Mouse (Mus musculus) forebrain, embryonic 12.5 days (tissue): Measurements from ENCODE around the gene Cds2. TPM values are rescaled to one million over a fixed set of nuclear protein-coding genes. Genes with fewer than 3 reads are reported as not detected.

ENCODE experiments used
- ATAC-seq: fragments of 200-750 bp; cut with Nextera tagmentation; 2 replicates; pipeline ENCODE4 v1.8.0; 2017; ENCODE audit warnings: moderate TSS enrichment; ENCODE audit not compliant: low FRiP score
- H3K27ac ChIP-seq: fragments of 300-500 bp; sonication (generic); 2 replicates; pipeline ENCODE4 v1.5.1; 2016; ENCODE audit warnings: mild to moderate bottlenecking
- H3K27me3 ChIP-seq: fragments of 300-500 bp; sonication (generic); 2 replicates; pipeline ENCODE4 v1.6.1; 2016; ENCODE audit warnings: mild to moderate bottlenecking
- H3K36me3 ChIP-seq: fragments of 300-500 bp; sonication (generic); replicated peaks from 2 replicates; pipeline ENCODE4 v1.6.1; 2016; ENCODE audit warnings: mild to moderate bottlenecking
- H3K4me1 ChIP-seq: fragments of 300-500 bp; sonication (generic); 2 replicates; pipeline ENCODE4 v1.6.1; 2016
- H3K4me2 ChIP-seq: fragments of 300-500 bp; sonication (generic); 2 replicates; pipeline ENCODE4 v1.6.1; 2016; ENCODE audit warnings: mild to moderate bottlenecking, moderate library complexity
- H3K4me3 ChIP-seq: fragments of 300-500 bp; sonication (generic); replicated peaks from 2 replicates; pipeline ENCODE4 v1.5.1; 2016; ENCODE audit warnings: mild to moderate bottlenecking
- H3K9ac ChIP-seq: fragments of 300-500 bp; sonication (generic); 2 replicates; pipeline ENCODE4 v1.6.1; 2016; ENCODE audit warnings: mild to moderate bottlenecking
- H3K9me3 ChIP-seq: fragments of 300-500 bp; sonication (generic); 2 replicates; pipeline ENCODE4 v1.6.1; 2016
- WGBS: fragments of 180-500 bp; shearing (Covaris S2); methylation state at CpG from one replicate; pipeline ENCODE4 v1.1.7; 2016; 5-methylcytosine and 5-hydroxymethylcytosine counted together
- polyA plus RNA-seq: library from polyadenylated mRNA; unstranded; fragments of >200 nt; fragmentation: Nextera tagmentation; extraction: Ambion mirVana; gene quantifications from 2 replicates; pipeline ENCODE4 v1.2.1, GENCODE M21; 2016

Cds2 gene
- polyA plus RNA-seq, 1 experiment from 2014 or later: 37.8 TPM

- 74% methylated on average over 6 of the region's 6 CpGs for WGBS
These were observed 9.9 kb downstream of the Cds2 start for GRCm38 (mm10) chr2:132272694-132273389.

DNA sequence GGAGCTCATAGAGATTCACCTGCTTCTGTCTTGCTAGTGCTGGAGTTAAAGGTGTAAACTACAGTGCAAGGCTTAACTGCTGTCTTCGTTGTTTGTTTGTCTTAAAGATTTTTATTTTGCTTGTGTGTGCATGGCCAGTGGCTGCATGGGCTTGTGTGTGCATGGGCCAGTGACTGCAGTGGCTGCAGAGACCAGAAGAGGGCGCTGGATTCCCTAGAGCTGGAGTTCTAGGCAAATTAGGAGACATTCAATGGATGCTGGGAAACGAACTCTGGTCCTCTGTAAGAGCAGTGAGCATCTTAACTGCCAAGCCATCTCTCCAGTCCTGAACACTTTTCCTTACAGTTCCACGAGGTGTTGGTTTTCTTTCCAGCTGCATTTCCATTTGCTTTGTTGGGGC is 12.6 kb downstream of the Cds2 start:
- peaks cover 7% of the 10 kb centered on the region; the same call in 1 of the 2 replicates for H3K4me1 ChIP-seq
- WGBS: 77% methylated on average over 4 of the region's 4 CpGs
- H3K4me3 ChIP-seq: no peak overlapping the region
- peaks cover 1% of the 10 kb centered on the region for H3K36me3 ChIP-seq
- ATAC-seq: no peak
- no peak overlapping the region for H3K9ac ChIP-seq
- H3K9me3 ChIP-seq: no peaks in the 10 kb centered on the region
- no peak overlapping the region for H3K4me2 ChIP-seq
- H3K27ac ChIP-seq: no peak overlapping the region
- no peaks in the 10 kb centered on the region for H3K27me3 ChIP-seq

More at GRCm38 (mm10) chr2:132272694-132273389, 9.9 kb downstream of the Cds2 start:
- ATAC-seq: no peak
- Histone ChIP-seq H3K27ac (no peak overlapping the region), H3K27me3 (no peaks in the 10 kb centered on the region), H3K9me3 (no peaks in the 10 kb centered on the region), H3K4me2 (no peak overlapping the region), H3K9ac (no peak overlapping the region), H3K4me3 (no peak overlapping the region), H3K4me1 (no peaks in the 10 kb centered on the region), H3K36me3 (no peaks in the 10 kb centered on the region; the same call in 1 of the 2 replicates)

- H3K4me2 ChIP-seq: no peak overlapping the region
- 90% methylated on average over 4 of the region's 4 CpGs for WGBS
- H3K9ac ChIP-seq: no peak overlapping the region
- no peak overlapping the region for H3K4me3 ChIP-seq
- no peak for ATAC-seq
- no peak overlapping the region for H3K27ac ChIP-seq
- H3K9me3 ChIP-seq: no peaks in the 10 kb centered on the region
- H3K4me1 ChIP-seq: peaks cover 7% of the 10 kb centered on the region; the same call in 1 of the 2 replicates
- H3K27me3 ChIP-seq: no peaks in the 10 kb centered on the region
- H3K36me3 ChIP-seq: peaks cover 5% of the 10 kb centered on the region
These were observed 13.3 kb downstream of the Cds2 start for GRCm38 (mm10) chr2:132276249-132276648.

DNA sequence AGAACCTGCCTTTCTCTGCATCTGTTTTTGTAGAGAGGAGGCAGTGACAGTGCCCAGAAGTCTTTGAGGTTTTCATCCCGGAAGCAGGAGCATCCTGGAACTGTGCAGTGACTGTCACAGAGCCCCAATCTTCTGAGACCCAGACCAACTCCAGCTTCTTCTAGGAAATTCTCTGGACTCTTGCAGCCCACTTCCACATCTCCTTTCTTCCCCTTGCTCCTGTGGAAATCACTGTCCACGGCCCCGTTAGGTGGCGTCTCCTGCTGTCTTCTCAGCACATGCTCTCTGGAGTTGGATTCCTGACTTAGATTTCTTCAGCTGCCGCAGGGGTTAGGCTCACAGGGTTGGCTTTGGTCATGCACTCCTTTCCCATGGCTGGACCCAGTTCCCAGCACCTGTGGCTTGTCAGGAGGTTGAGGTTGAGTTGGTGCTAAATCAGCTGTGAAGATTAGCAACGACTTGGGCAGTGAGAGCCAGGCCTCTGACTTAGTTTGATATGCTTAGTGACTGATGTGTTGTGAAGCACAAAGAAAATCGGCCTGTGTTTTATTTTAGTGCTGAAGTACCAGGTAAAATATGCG is 15.4 kb downstream of the Cds2 start:
- ATAC-seq: no peak
- H3K36me3 ChIP-seq: peaks cover 5% of the 10 kb centered on the region
- H3K9me3 ChIP-seq: no peaks in the 10 kb centered on the region
- no peak overlapping the region for H3K9ac ChIP-seq
- no peak overlapping the region for H3K4me2 ChIP-seq
- no peaks in the 10 kb centered on the region for H3K27me3 ChIP-seq
- 79% methylated on average over 8 of the region's 8 CpGs for WGBS
- H3K27ac ChIP-seq: no peak overlapping the region
- no peak overlapping the region for H3K4me3 ChIP-seq
- peaks cover 27% of the 10 kb centered on the region for H3K4me1 ChIP-seq

DNA sequence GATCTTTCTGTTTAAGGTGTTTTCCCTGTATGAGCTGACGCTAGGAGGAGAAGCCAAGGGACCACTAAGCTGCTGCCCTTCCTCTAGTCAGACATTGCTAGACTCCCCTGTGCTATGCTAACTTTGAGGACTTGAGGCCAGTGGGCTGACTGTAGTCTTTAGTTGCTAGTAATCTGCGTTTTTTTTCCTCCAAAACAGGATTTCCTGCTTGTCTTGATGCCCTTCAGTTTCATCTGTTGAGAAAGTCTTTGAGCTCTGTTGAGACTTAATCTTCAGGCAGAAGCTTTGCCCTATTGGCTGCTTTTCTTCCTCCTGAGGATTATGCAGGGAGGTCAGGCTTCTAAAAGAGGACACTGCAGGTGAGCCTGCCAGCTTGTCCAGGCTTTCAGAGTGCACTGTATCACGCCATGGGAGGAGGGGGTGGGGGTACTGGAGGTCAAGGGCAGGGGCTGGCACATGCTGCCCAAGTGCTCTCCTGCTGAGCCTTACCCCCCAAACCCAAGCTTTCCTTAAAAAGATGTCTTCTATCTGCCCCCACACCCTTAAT is 16.5 kb downstream of the Cds2 start:
- H3K4me3 ChIP-seq: no peak overlapping the region
- no peaks in the 10 kb centered on the region for H3K27me3 ChIP-seq
- 65% methylated on average over 3 of the region's 3 CpGs for WGBS

GRCm38 (mm10) chr2:132279978-132280377 is 17.0 kb downstream of the Cds2 start:
- Histone ChIP-seq H3K27ac (no peak overlapping the region), H3K4me3 (no peak overlapping the region), H3K4me2 (no peak overlapping the region), H3K9me3 (no peaks in the 10 kb centered on the region), H3K36me3 (peaks cover 5% of the 10 kb centered on the region), H3K4me1 (peaks cover 40% of the 10 kb centered on the region), H3K9ac (no peak overlapping the region), H3K27me3 (no peaks in the 10 kb centered on the region)
- no peak for ATAC-seq
- 89% methylated on average over 4 of the region's 4 CpGs for whole genome bisulfite sequencing

More for the DNA sequence above, 16.5 kb downstream of the Cds2 start:
- Histone ChIP-seq H3K27ac (no peak overlapping the region), H3K9ac (no peak overlapping the region), H3K36me3 (peaks cover 5% of the 10 kb centered on the region), H3K4me2 (no peak overlapping the region), H3K9me3 (no peaks in the 10 kb centered on the region), H3K4me1 (peaks cover 37% of the 10 kb centered on the region)
- ATAC-seq: no peak

- Histone ChIP-seq H3K27ac (no peak overlapping the region), H3K27me3 (no peaks in the 10 kb centered on the region)
- 92% methylated on average over 10 of the region's 10 CpGs for WGBS
These were observed 17.7 kb downstream of the Cds2 start for GRCm38 (mm10) chr2:132280518-132281120.

GRCm38 (mm10) chr2:132281560-132282452 is 18.9 kb downstream of the Cds2 start:
- no peak overlapping the region for H3K27ac ChIP-seq
- ATAC-seq: 0 out of 2 replicates have a peak, but pooled peaks have one; percentile 9

More at GRCm38 (mm10) chr2:132280518-132281120, 17.7 kb downstream of the Cds2 start:
- Histone ChIP-seq H3K9ac (no peak overlapping the region), H3K4me2 (no peak overlapping the region), H3K4me1 (peaks cover 40% of the 10 kb centered on the region), H3K9me3 (no peaks in the 10 kb centered on the region), H3K36me3 (peaks cover 5% of the 10 kb centered on the region; the same call in 1 of the 2 replicates), H3K4me3 (no peak overlapping the region)
- no peak for ATAC-seq

GRCm38 (mm10) chr2:132282453-132283174 is 19.7 kb downstream of the Cds2 start:
- peaks cover 40% of the 10 kb centered on the region for H3K4me1 ChIP-seq

More at GRCm38 (mm10) chr2:132281560-132282452, 18.9 kb downstream of the Cds2 start:
- Histone ChIP-seq H3K36me3 (peaks cover 5% of the 10 kb centered on the region; the same call in 1 of the 2 replicates), H3K27me3 (no peaks in the 10 kb centered on the region), H3K9me3 (no peaks in the 10 kb centered on the region), H3K4me3 (no peak overlapping the region), H3K9ac (no peak overlapping the region), H3K4me1 (peaks cover 40% of the 10 kb centered on the region), H3K4me2 (no peak overlapping the region; the same call in 1 of the 2 replicates)
- 54% methylated on average over 10 of the region's 10 CpGs for WGBS

GRCm38 (mm10) chr2:132283236-132284070 is 20.5 kb downstream of the Cds2 start:
- no peak overlapping the region; the same call in 1 of the 2 replicates for H3K9ac ChIP-seq
- no peaks in the 10 kb centered on the region for H3K9me3 ChIP-seq
- no peaks in the 10 kb centered on the region for H3K27me3 ChIP-seq
- peak; percentile 50; the same call in 1 of the 2 replicates for ATAC-seq
- peak overlapping the region; percentile 85 for H3K27ac ChIP-seq
- peak overlapping the region; percentile 24; the same call in 1 of the 2 replicates for H3K4me2 ChIP-seq
- H3K36me3 ChIP-seq: peaks cover 5% of the 10 kb centered on the region; the same call in 1 of the 2 replicates
- H3K4me3 ChIP-seq: no peak overlapping the region
- 34% methylated on average over 15 of the region's 15 CpGs for WGBS
- peaks cover 40% of the 10 kb centered on the region for H3K4me1 ChIP-seq

More at GRCm38 (mm10) chr2:132282453-132283174, 19.7 kb downstream of the Cds2 start:
- Histone ChIP-seq H3K27ac (peak overlapping the region; percentile 85), H3K27me3 (no peaks in the 10 kb centered on the region), H3K36me3 (peaks cover 5% of the 10 kb centered on the region; the same call in 1 of the 2 replicates), H3K9me3 (no peaks in the 10 kb centered on the region), H3K4me3 (no peak overlapping the region), H3K9ac (no peak overlapping the region), H3K4me2 (peak overlapping the region; percentile 24)
- 6% methylated on average over 12 of the region's 12 CpGs for WGBS
- peak; percentile 60 for ATAC-seq
